Mouse (Mus musculus): ENCODE measurements around the gene Lcn10. TPM values are rescaled to one million over a fixed set of nuclear protein-coding genes. Genes with fewer than 3 reads are reported as not detected.
"Not testable (repeated sequence)": the region's sequence is repeated elsewhere in the genome, so short reads cannot be mapped to it uniquely, and the experiment has no call there.

Lcn10 gene
- polyA plus RNA-seq, 1 experiment from 2014 or later, result not detected

DNA sequence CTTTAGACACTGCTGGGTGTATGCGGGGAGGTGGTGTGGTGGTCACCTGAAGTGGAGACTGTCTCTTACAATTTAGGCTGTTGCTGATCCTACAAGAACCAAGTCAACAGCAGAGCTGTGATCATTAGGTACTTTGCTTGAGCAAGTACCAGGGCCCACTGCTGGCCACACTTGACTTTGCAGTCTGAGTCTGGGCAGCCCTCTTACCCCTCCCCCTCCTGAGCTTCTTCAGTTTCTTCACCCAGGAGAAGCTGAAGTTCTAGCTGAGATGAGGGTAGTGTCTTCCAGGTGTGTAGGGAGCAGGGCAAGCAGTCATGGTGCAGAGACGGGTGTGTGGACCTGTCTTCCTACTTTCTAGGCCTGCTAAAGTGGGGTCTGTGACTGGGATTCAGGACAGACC is 25.6 kb downstream of the Lcn10 start:
- no peaks in the 10 kb centered on the region for H3K9me3 ChIP-seq (replicated peaks)
- peaks cover 13% of the 10 kb centered on the region for H3K4me1 ChIP-seq (replicated peaks)
- H3K4me3 ChIP-seq, result no peak overlapping the region
- 74% methylated on average over 2 of the region's 2 CpGs for WGBS
- no peak overlapping the region for H3K27ac ChIP-seq
- H3K4me2 ChIP-seq, result peak overlapping the region; percentile 23; the same call in 1 of the 2 replicates
- H3K27me3 ChIP-seq, result no peaks in the 10 kb centered on the region
- H3K9ac ChIP-seq, result no peak overlapping the region
- no peaks in the 10 kb centered on the region for H3K36me3 ChIP-seq
- ATAC-seq (replicated peaks; ENCODE audit: insufficient number of reproducible peaks, insufficient read depth, low FRiP score, low read depth), result no peak

DNA sequence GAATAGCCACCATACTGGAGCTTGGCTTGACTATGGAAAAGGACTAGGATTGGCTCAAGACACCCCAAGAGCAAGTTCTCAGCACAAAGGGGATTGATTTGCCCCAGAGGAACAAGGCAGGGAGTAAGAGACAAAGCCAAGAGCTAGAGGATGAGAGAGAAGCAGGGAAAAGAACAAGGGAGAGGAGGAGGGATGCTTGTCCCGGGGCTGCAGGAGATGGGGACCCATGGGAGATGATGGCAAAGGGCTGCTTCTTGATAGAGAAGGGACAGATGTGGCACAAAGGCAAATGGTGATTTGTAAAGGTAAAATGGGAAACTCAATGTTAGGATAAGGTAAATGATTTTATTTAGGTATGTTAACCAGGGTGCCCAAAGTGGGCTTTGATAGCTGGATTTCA is 26.5 kb downstream of the Lcn10 start:
- H3K4me3 ChIP-seq; H3K9ac ChIP-seq; ATAC-seq (replicated peaks; ENCODE audit: insufficient number of reproducible peaks, insufficient read depth, low FRiP score, low read depth); H3K4me2 ChIP-seq; H3K27me3 ChIP-seq; H3K27ac ChIP-seq; H3K36me3 ChIP-seq; H3K9me3 ChIP-seq (replicated peaks): not testable (repeated sequence)
- peaks cover 13% of the 10 kb centered on the region for H3K4me1 ChIP-seq (replicated peaks)
- WGBS, result 97% methylated on average over 1 of the region's 1 CpGs

DNA sequence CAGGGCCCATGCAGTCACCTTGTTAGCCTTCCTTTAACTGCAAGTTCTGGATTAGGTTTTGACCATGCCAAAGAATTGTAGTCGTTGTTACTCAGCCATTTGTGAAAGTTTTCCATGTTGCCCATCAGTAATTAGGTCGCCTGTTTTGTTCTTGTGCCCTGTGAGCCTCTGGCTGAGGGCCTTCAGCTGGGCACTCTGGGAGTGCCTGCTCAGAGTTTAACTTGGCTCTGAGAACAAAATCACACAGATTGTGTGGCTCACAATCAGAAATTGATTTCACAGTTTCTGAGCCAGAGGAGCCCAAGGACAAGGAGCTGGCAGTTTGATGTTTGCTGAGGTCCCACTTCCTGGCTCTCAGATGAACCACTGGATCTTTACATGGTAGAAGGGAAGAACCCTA is 27.3 kb downstream of the Lcn10 start:
- H3K4me3 ChIP-seq; H3K4me2 ChIP-seq; H3K27me3 ChIP-seq; H3K36me3 ChIP-seq; H3K9ac ChIP-seq; H3K9me3 ChIP-seq (replicated peaks); ATAC-seq (replicated peaks; ENCODE audit: insufficient number of reproducible peaks, insufficient read depth, low FRiP score, low read depth); H3K27ac ChIP-seq: not testable (repeated sequence)
- WGBS, result 64% methylated on average over 2 of the region's 2 CpGs
- peaks cover 13% of the 10 kb centered on the region for H3K4me1 ChIP-seq (replicated peaks)

DNA sequence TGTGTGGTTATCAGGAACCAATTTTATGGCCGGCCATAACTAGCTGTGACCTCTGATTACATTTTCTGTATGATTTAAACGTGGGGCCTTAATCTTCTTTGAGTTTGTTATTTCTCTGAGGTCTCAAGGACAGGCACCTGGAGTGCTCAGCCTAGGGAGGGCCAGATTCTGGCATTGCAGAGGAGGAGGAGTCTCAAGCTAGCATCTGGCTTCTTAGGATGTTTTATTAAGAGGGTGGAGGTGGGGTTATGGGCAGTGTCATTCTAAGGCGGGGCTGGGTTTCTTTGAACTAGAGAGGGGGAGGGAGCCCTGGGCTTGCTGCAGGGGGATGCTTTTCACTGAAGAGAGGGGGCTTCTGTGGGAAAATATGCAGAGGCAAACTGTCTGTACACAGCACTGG is 29.1 kb downstream of the Lcn10 start:
- not testable (repeated sequence) for H3K27me3 ChIP-seq; H3K36me3 ChIP-seq; H3K27ac ChIP-seq; H3K4me3 ChIP-seq; H3K4me2 ChIP-seq; H3K9me3 ChIP-seq (replicated peaks); H3K9ac ChIP-seq; ATAC-seq (replicated peaks; ENCODE audit: insufficient number of reproducible peaks, insufficient read depth, low FRiP score, low read depth); H3K4me1 ChIP-seq (replicated peaks)
- WGBS, result 30% methylated on average over 3 of the region's 3 CpGs

DNA sequence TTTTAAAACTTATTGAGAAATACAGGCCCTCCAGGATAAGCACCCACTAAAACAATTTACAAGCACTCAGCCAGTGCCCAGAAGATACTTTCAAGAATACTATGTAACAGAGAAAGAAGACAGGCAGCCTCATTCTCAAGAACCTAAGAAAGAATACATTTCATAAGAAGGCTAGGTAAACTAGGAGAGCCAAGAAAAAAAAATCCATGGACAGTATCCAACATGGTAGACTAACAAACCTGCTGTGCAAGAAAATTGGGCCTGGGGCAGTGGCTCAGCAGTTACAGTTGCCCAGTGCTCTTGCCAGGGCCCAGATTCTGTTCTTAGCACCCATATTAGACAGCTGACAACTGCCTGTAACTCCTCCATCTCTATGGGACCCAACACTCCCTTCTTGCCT is 34.7 kb downstream of the Lcn10 start:
- H3K9ac ChIP-seq, result no peak overlapping the region

DNA sequence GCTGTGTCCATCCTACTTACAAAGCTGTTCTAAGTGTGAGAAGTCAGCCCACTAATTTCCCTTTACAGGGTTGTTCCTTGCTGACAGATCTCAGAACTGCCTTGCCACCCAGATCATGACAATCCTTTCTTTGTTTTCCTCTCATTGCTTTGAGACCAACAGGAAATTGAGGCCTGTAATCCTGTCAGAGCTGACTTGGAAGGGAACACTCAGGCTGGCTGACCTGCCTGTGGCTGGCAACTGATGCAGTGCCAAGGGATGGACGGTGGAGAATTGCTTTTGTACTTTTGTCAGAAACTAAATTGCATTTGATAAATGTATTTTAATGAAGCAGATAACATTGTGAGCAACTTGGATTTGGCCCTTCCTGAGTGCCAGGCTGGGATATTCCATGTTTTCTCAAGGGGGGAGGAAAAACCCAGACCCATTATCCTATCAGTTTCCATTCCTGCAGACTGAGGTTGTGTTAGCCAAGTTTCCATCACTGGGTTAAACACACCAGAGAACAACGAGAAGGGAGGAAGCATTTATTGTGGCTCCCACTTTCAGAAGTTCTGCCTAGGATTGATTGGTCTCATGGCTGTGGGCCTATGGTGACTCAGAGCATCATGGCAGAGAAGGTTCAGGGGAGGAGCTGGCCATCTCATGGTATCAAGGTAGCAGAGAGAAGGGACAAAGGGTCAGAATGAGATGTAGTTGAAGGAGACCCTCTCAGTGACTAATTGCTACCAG is 50.8 kb downstream of the Lcn10 start:
- H3K4me2 ChIP-seq, result no peak overlapping the region
- H3K9me3 ChIP-seq (replicated peaks), result no peaks in the 10 kb centered on the region
- no peak overlapping the region for H3K27ac ChIP-seq
- H3K36me3 ChIP-seq, result no peaks in the 10 kb centered on the region
- 0 out of 2 replicates have a peak, but pooled peaks have one; percentile 53 for ATAC-seq (replicated peaks; ENCODE audit: insufficient number of reproducible peaks, insufficient read depth, low FRiP score, low read depth)
- H3K9ac ChIP-seq, result no peak overlapping the region
- H3K27me3 ChIP-seq, result no peaks in the 10 kb centered on the region
- no peaks in the 10 kb centered on the region for H3K4me1 ChIP-seq (replicated peaks)
- no peak overlapping the region for H3K4me3 ChIP-seq
- WGBS, result 32% methylated on average over 2 of the region's 2 CpGs

More for the DNA sequence above, 34.7 kb downstream of the Lcn10 start:
- no peaks in the 10 kb centered on the region for H3K36me3 ChIP-seq
- no peak for ATAC-seq (replicated peaks; ENCODE audit: insufficient number of reproducible peaks, insufficient read depth, low FRiP score, low read depth)
- no peaks in the 10 kb centered on the region for H3K4me1 ChIP-seq (replicated peaks)
- H3K9me3 ChIP-seq (replicated peaks), result no peaks in the 10 kb centered on the region
- H3K27ac ChIP-seq, result no peak overlapping the region
- H3K27me3 ChIP-seq, result no peaks in the 10 kb centered on the region
- H3K4me2 ChIP-seq, result no peak overlapping the region
- no peak overlapping the region for H3K4me3 ChIP-seq

Other genes with a start within 250 kb of the Lcn10 start
- 6.1 and 9.6 TPM in 2 replicates for gene Clic3, start 225.9 kb upstream of the Lcn10 start, polyA plus RNA-seq (2015; fragmentation: Nextera tagmentation; extraction: Ambion mirVana)
- 31.1 and 38.0 TPM in 2 replicates for gene Paxx, start 221.6 kb upstream of the Lcn10 start, polyA plus RNA-seq (2015; fragmentation: Nextera tagmentation; extraction: Ambion mirVana)
- 107 and 134 TPM in 2 replicates for gene Ptgds, start 212.7 kb upstream of the Lcn10 start, polyA plus RNA-seq (2015; fragmentation: Nextera tagmentation; extraction: Ambion mirVana)
- gene Lcn12, start 188.8 kb upstream of the Lcn10 start, polyA plus RNA-seq (2015; fragmentation: Nextera tagmentation; extraction: Ambion mirVana), result not detected in 2 replicates
- gene Fbxw5, start 182.0 kb upstream of the Lcn10 start, polyA plus RNA-seq (2015; fragmentation: Nextera tagmentation; extraction: Ambion mirVana), result 72.6 and 94.1 TPM in 2 replicates
- 3.5 and 5.0 TPM in 2 replicates for gene C8g, start 181.0 kb upstream of the Lcn10 start, polyA plus RNA-seq (2015; fragmentation: Nextera tagmentation; extraction: Ambion mirVana)
- gene Traf2, start 135.8 kb upstream of the Lcn10 start, polyA plus RNA-seq (2015; fragmentation: Nextera tagmentation; extraction: Ambion mirVana), result 18.4 and 25.2 TPM in 2 replicates
- 276 and 289 TPM in 2 replicates for gene Edf1, start 124.9 kb upstream of the Lcn10 start, polyA plus RNA-seq (2015; fragmentation: Nextera tagmentation; extraction: Ambion mirVana)
- 3.4 and 9.8 TPM in 2 replicates for gene Mamdc4, start 107.9 kb upstream of the Lcn10 start, polyA plus RNA-seq (2015; fragmentation: Nextera tagmentation; extraction: Ambion mirVana)
- 171 and 175 TPM in 2 replicates for gene Phpt1, start 107.5 kb upstream of the Lcn10 start, polyA plus RNA-seq (2015; fragmentation: Nextera tagmentation; extraction: Ambion mirVana)
- 0.22 and 0.30 TPM in 2 replicates for gene Ajm1, start 101.0 kb upstream of the Lcn10 start, polyA plus RNA-seq (2015; fragmentation: Nextera tagmentation; extraction: Ambion mirVana)
- gene Rabl6, start 74.2 kb upstream of the Lcn10 start, polyA plus RNA-seq (2015; fragmentation: Nextera tagmentation; extraction: Ambion mirVana), result 41.0 and 50.2 TPM in 2 replicates
- 0.09 and 0.13 TPM in 2 replicates for gene Ccdc183, start 65.0 kb upstream of the Lcn10 start, polyA plus RNA-seq (2015; fragmentation: Nextera tagmentation; extraction: Ambion mirVana)
- 19.0 and 21.9 TPM in 2 replicates for gene Tmem141, start 60.7 kb upstream of the Lcn10 start, polyA plus RNA-seq (2015; fragmentation: Nextera tagmentation; extraction: Ambion mirVana)
- 3.3 and 4.8 TPM in 2 replicates for gene Fcna, start 54.7 kb upstream of the Lcn10 start, polyA plus RNA-seq (2015; fragmentation: Nextera tagmentation; extraction: Ambion mirVana)
- gene Lcn8, start 29.6 kb upstream of the Lcn10 start, polyA plus RNA-seq (2015; fragmentation: Nextera tagmentation; extraction: Ambion mirVana), result not detected in 2 replicates
- not detected in 2 replicates for gene Lcn5, start 24.8 kb upstream of the Lcn10 start, polyA plus RNA-seq (2015; fragmentation: Nextera tagmentation; extraction: Ambion mirVana)
- gene Lcn6, start 5.9 kb upstream of the Lcn10 start, polyA plus RNA-seq (2015; fragmentation: Nextera tagmentation; extraction: Ambion mirVana), result not detected in 2 replicates
- not detected in 2 replicates for gene Obp2a, start 17.3 kb downstream of the Lcn10 start, polyA plus RNA-seq (2015; fragmentation: Nextera tagmentation; extraction: Ambion mirVana)
- gene Bmyc, start 24.0 kb downstream of the Lcn10 start, polyA plus RNA-seq (2015; fragmentation: Nextera tagmentation; extraction: Ambion mirVana), result 44.7 and 47.4 TPM in 2 replicates
- not detected in 2 replicates for gene Obp2b, start 54.3 kb downstream of the Lcn10 start, polyA plus RNA-seq (2015; fragmentation: Nextera tagmentation; extraction: Ambion mirVana)
- not detected in 2 replicates for gene Lcn3, start 82.8 kb downstream of the Lcn10 start, polyA plus RNA-seq (2015; fragmentation: Nextera tagmentation; extraction: Ambion mirVana)
- not detected in 2 replicates for gene Lcn11, start 94.3 kb downstream of the Lcn10 start, polyA plus RNA-seq (2015; fragmentation: Nextera tagmentation; extraction: Ambion mirVana)
- not detected in 2 replicates for gene Gm13539, start 99.5 kb downstream of the Lcn10 start, polyA plus RNA-seq (2015; fragmentation: Nextera tagmentation; extraction: Ambion mirVana)
- not detected in 2 replicates for gene Glt6d1, start 133.1 kb downstream of the Lcn10 start, polyA plus RNA-seq (2015; fragmentation: Nextera tagmentation; extraction: Ambion mirVana)
- not detected in 2 replicates for gene Lcn9, start 140.4 kb downstream of the Lcn10 start, polyA plus RNA-seq (2015; fragmentation: Nextera tagmentation; extraction: Ambion mirVana)
- not detected in 2 replicates for gene Sohlh1, start 164.5 kb downstream of the Lcn10 start, polyA plus RNA-seq (2015; fragmentation: Nextera tagmentation; extraction: Ambion mirVana)
- gene Kcnt1, start 181.0 kb downstream of the Lcn10 start, polyA plus RNA-seq (2015; fragmentation: Nextera tagmentation; extraction: Ambion mirVana), result 0.57 TPM in 1 of 2 replicates, not detected in the other

All from heart, embryonic 15.5 days (tissue).